7 mouse cellular contexts compared by ENCODE assay signal in the genomic region with DNA sequence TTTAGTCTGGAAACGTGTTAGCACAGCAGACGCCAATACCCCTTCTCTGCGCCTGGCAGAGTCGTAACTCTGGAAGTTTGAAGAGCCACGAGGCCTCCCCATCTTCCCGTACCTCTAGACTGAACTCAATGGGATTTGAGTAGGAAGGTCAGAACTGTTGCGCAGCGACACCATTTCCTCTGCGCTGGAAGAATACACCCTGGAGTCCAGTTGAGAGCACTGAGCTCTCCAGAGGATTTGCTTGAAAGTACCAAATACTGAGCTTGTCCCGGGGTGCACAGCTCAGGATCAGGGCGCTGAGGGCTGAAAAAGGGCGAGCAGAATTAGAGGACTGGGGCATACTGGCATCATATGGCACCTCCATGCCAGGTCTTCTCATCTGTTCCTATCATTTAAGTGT. TPM values are rescaled to one million over a fixed set of nuclear protein-coding genes. Genes with fewer than 3 reads are reported as not detected.
DNase-seq lines count a peak whose midpoint lies in the region; ATAC-seq lines count a peak whose summit lies in the region.

No protein-coding gene starts in this region.

- H3K27ac ChIP-seq in heart, embryonic 15.5 days: no peak overlapping the region
- no peak overlapping the region for H3K27ac ChIP-seq in midbrain, embryonic 13.5 days
- H3K27ac ChIP-seq in midbrain, embryonic 10.5 days (replicated peaks): no peak overlapping the region; the same call in 1 of the 2 replicates
- H3K27ac ChIP-seq in embryonic facial prominence, embryonic 11.5 days (replicated peaks; ENCODE audit: low read depth, low read length): no peak overlapping the region
- H3K27ac ChIP-seq in neural tube, embryonic 15.5 days (replicated peaks): no peak overlapping the region

- H3K9me3 ChIP-seq in heart, embryonic 15.5 days (replicated peaks): no peaks in the 10 kb centered on the region
- no peaks in the 10 kb centered on the region for H3K9me3 ChIP-seq in midbrain, embryonic 13.5 days
- no peaks in the 10 kb centered on the region for H3K9me3 ChIP-seq in midbrain, embryonic 10.5 days (replicated peaks)
- no peaks in the 10 kb centered on the region for H3K9me3 ChIP-seq in embryonic facial prominence, embryonic 11.5 days (replicated peaks; ENCODE audit: control insufficient read depth, low read length)
- no peaks in the 10 kb centered on the region for H3K9me3 ChIP-seq in neural tube, embryonic 15.5 days (replicated peaks)

- H3K27me3 ChIP-seq in heart, embryonic 15.5 days: no peaks in the 10 kb centered on the region
- H3K27me3 ChIP-seq in midbrain, embryonic 13.5 days: no peaks in the 10 kb centered on the region
- no peaks in the 10 kb centered on the region for H3K27me3 ChIP-seq in midbrain, embryonic 10.5 days (ENCODE audit: low read depth, poor library complexity, severe bottlenecking)
- no peaks in the 10 kb centered on the region for H3K27me3 ChIP-seq in embryonic facial prominence, embryonic 11.5 days (ENCODE audit: control insufficient read depth, insufficient read depth, low read length)
- H3K27me3 ChIP-seq in neural tube, embryonic 15.5 days (replicated peaks): no peaks in the 10 kb centered on the region

- H3K36me3 ChIP-seq in heart, embryonic 15.5 days: no peaks in the 10 kb centered on the region
- H3K36me3 ChIP-seq in midbrain, embryonic 13.5 days: peaks cover 51% of the 10 kb centered on the region
- peaks cover 50% of the 10 kb centered on the region for H3K36me3 ChIP-seq in midbrain, embryonic 10.5 days
- no peaks in the 10 kb centered on the region; the same call in 1 of the 2 replicates for H3K36me3 ChIP-seq in embryonic facial prominence, embryonic 11.5 days (replicated peaks; ENCODE audit: control insufficient read depth, insufficient read depth, low read depth, low read length)
- peaks cover 10% of the 10 kb centered on the region; the same call in 1 of the 2 replicates for H3K36me3 ChIP-seq in neural tube, embryonic 15.5 days

- intact Hi-C loops in heart, postnatal 36 days (cut with DNase I): loop anchor here (5.0 kb wide), 1 partner anchor 42 kb away; no protein-coding TSS in a partner anchor

- peaks cover 16% of the 10 kb centered on the region for H3K4me1 ChIP-seq in heart, embryonic 15.5 days (replicated peaks)
- H3K4me1 ChIP-seq in midbrain, embryonic 13.5 days (replicated peaks): peaks cover 16% of the 10 kb centered on the region
- H3K4me1 ChIP-seq in midbrain, embryonic 10.5 days: peaks cover 18% of the 10 kb centered on the region
- no peaks in the 10 kb centered on the region for H3K4me1 ChIP-seq in embryonic facial prominence, embryonic 11.5 days (ENCODE audit: control insufficient read depth, insufficient read depth, low read length)
- peaks cover 17% of the 10 kb centered on the region for H3K4me1 ChIP-seq in neural tube, embryonic 15.5 days

- DNase-seq in heart, postnatal 36 days: no peak
- no peak for DNase-seq in midbrain, embryonic 10.5 days (ENCODE audit: low spot score)
- no peak for DNase-seq in embryonic facial prominence, embryonic 11.5 days (ENCODE audit: low spot score)

- WGBS in heart, embryonic 15.5 days: 79% methylated on average over 12 of the region's 12 CpGs
- 75% methylated on average over 12 of the region's 12 CpGs for WGBS in midbrain, embryonic 13.5 days
- 80% methylated on average over 12 of the region's 12 CpGs for WGBS in midbrain, embryonic 10.5 days
- 76% methylated on average over 12 of the region's 12 CpGs for WGBS in embryonic facial prominence, embryonic 11.5 days
- 74% methylated on average over 12 of the region's 12 CpGs for WGBS in neural tube, embryonic 15.5 days

- H3K4me3 ChIP-seq in heart, embryonic 15.5 days: no peak overlapping the region
- no peak overlapping the region for H3K4me3 ChIP-seq in midbrain, embryonic 13.5 days (replicated peaks)
- H3K4me3 ChIP-seq in midbrain, embryonic 10.5 days: no peak overlapping the region
- no peak overlapping the region for H3K4me3 ChIP-seq in embryonic facial prominence, embryonic 11.5 days (ENCODE audit: low read depth, low read length)
- H3K4me3 ChIP-seq in neural tube, embryonic 15.5 days (replicated peaks): no peak overlapping the region

- no peak overlapping the region for H3K4me2 ChIP-seq in heart, embryonic 15.5 days
- no peak overlapping the region for H3K4me2 ChIP-seq in midbrain, embryonic 13.5 days (replicated peaks)
- H3K4me2 ChIP-seq in embryonic facial prominence, embryonic 11.5 days (ENCODE audit: low read depth, low read length): no peak overlapping the region
- no peak overlapping the region for H3K4me2 ChIP-seq in neural tube, embryonic 15.5 days

- ATAC-seq in heart, embryonic 15.5 days (replicated peaks; ENCODE audit: insufficient number of reproducible peaks, insufficient read depth, low FRiP score, low read depth): peak; percentile 8; the same call in 1 of the 2 replicates
- 0 out of 2 replicates have a peak, but pooled peaks have one; percentile 24 for ATAC-seq in midbrain, embryonic 13.5 days
- 0 out of 2 replicates have a peak, but pooled peaks have one; percentile 20 for ATAC-seq in embryonic facial prominence, embryonic 11.5 days (replicated peaks; ENCODE audit: insufficient number of reproducible peaks, low FRiP score, low TSS enrichment, low read depth)
- peak; percentile 32; the same call in 1 of the 2 replicates for ATAC-seq in neural tube, embryonic 15.5 days (ENCODE audit: low FRiP score)
- no peak for ATAC-seq in megakaryocyte progenitor cell, adult 5-6 weeks (replicated peaks; ENCODE audit: poor library complexity)

- H3K9ac ChIP-seq in heart, embryonic 15.5 days: no peak overlapping the region
- H3K9ac ChIP-seq in midbrain, embryonic 13.5 days (replicated peaks): no peak overlapping the region
- H3K9ac ChIP-seq in embryonic facial prominence, embryonic 11.5 days (replicated peaks; ENCODE audit: low read length): no peak overlapping the region
- H3K9ac ChIP-seq in neural tube, embryonic 15.5 days (replicated peaks): no peak overlapping the region

RNA-seq across cellular contexts. Expression of a gene that starts 14.9 kb away (rescaled TPM):
- 1.8 and 3.3 TPM in 2 replicates for polyA plus RNA-seq in heart, embryonic 15.5 days (2015; fragmentation: Nextera tagmentation; extraction: Ambion mirVana)
- 1 to 10 TPM; 1.1 TPM for total RNA-seq in heart, postnatal 36 days (2021)
- 0.31 and 0.96 TPM in 2 replicates for polyA plus RNA-seq in midbrain, embryonic 13.5 days (2015; fragmentation: Nextera tagmentation; extraction: Ambion mirVana)
- polyA plus RNA-seq in midbrain, embryonic 10.5 days (2016; fragmentation: Nextera tagmentation; extraction: Ambion mirVana): 0.40 and 0.52 TPM in 2 replicates
- 0.31 and 0.32 TPM in 2 replicates for polyA plus RNA-seq in embryonic facial prominence, embryonic 11.5 days (2014; fragmentation: Nextera tagmentation; extraction: Ambion mirVana)
- 0.84 and 4.6 TPM in 2 replicates for polyA plus RNA-seq in neural tube, embryonic 15.5 days (2015; fragmentation: Nextera tagmentation; extraction: Ambion mirVana)
- 25.9 and 38.2 TPM in 2 replicates for total RNA-seq in megakaryocyte progenitor cell, adult 5-6 weeks (2015)
- 113 and 122 TPM in 2 replicates for total RNA-seq in megakaryocyte progenitor cell, adult 5-6 weeks (2017)

RNA-seq across cellular contexts. Expression of a gene that starts 33.2 kb away (rescaled TPM):
- polyA plus RNA-seq in heart, embryonic 15.5 days (2015; fragmentation: Nextera tagmentation; extraction: Ambion mirVana): 123 and 130 TPM in 2 replicates
- 10 to 100 TPM; 26.7 to 29.1 TPM for total RNA-seq in heart, postnatal 36 days (2021)
- polyA plus RNA-seq in midbrain, embryonic 13.5 days (2015; fragmentation: Nextera tagmentation; extraction: Ambion mirVana): 342 and 356 TPM in 2 replicates
- 313 and 357 TPM in 2 replicates for polyA plus RNA-seq in midbrain, embryonic 10.5 days (2016; fragmentation: Nextera tagmentation; extraction: Ambion mirVana)
- 361 and 370 TPM in 2 replicates for polyA plus RNA-seq in embryonic facial prominence, embryonic 11.5 days (2014; fragmentation: Nextera tagmentation; extraction: Ambion mirVana)
- polyA plus RNA-seq in neural tube, embryonic 15.5 days (2015; fragmentation: Nextera tagmentation; extraction: Ambion mirVana): 233 and 243 TPM in 2 replicates
- 52.7 and 60.6 TPM in 2 replicates for total RNA-seq in megakaryocyte progenitor cell, adult 5-6 weeks (2015)
- total RNA-seq in megakaryocyte progenitor cell, adult 5-6 weeks (2017): 38.8 and 42.1 TPM in 2 replicates
